Mouse (Mus musculus) embryo, embryonic 10 days (tissue): Measurements from ENCODE around the gene Nhs.

Experiments used
- DNase-seq: peaks from one replicate; pipeline ENCODE4 v3.0.0-alpha.2; 2015; ENCODE audit warnings: low spot score

Gene Nhs

GRCm38 (mm10) chrX:162159637-162160611 lies at the start of gene Nhs:
TSS of gene Nhs (minus strand) at chrX:162159730.
- peak; percentile 80 for DNase-seq

- no peak for DNase-seq
These were observed 46.9 kb upstream of the Nhs start for GRCm38 (mm10) chrX:162206350-162206884.

- peak; percentile 62 for DNase-seq
These were observed 540 bp downstream of the Nhs start for GRCm38 (mm10) chrX:162158743-162159636.

GRCm38 (mm10) chrX:162158142-162158541 lies 1.4 kb downstream of the Nhs start:
- no peak for DNase-seq

- DNase-seq: no peak
These were observed 21.7 kb downstream of the Nhs start for GRCm38 (mm10) chrX:162137807-162138206.

GRCm38 (mm10) chrX:162113257-162113656 lies 46.3 kb downstream of the Nhs start:
- no peak for DNase-seq

- no peak for DNase-seq
These were observed 56.6 kb downstream of the Nhs start for GRCm38 (mm10) chrX:162102802-162103434.

GRCm38 (mm10) chrX:162098364-162098763 lies 61.2 kb downstream of the Nhs start:
- DNase-seq: no peak

- DNase-seq: no peak
These were observed 72.2 kb downstream of the Nhs start for GRCm38 (mm10) chrX:162087291-162087690.

- no peak for DNase-seq
These were observed 73.7 kb downstream of the Nhs start for GRCm38 (mm10) chrX:162085897-162086200.

- DNase-seq: no peak
These were observed 74.3 kb downstream of the Nhs start for GRCm38 (mm10) chrX:162085062-162085896.

- DNase-seq: no peak
These were observed 96.4 kb downstream of the Nhs start for GRCm38 (mm10) chrX:162063164-162063563.

GRCm38 (mm10) chrX:162055635-162056034 lies 103.9 kb downstream of the Nhs start:
- DNase-seq: no peak

GRCm38 (mm10) chrX:162053566-162053965 lies 106.0 kb downstream of the Nhs start:
- DNase-seq: no peak

GRCm38 (mm10) chrX:162052534-162052933 lies 107.0 kb downstream of the Nhs start:
- no peak for DNase-seq

GRCm38 (mm10) chrX:162049616-162050015 lies 109.9 kb downstream of the Nhs start:
- no peak for DNase-seq

- DNase-seq: no peak
These were observed 114.0 kb downstream of the Nhs start for GRCm38 (mm10) chrX:162045527-162045926.

- DNase-seq: no peak
These were observed 115.4 kb downstream of the Nhs start for GRCm38 (mm10) chrX:162044109-162044508.

- peak; percentile 61 for DNase-seq
These were observed 134.1 kb downstream of the Nhs start for GRCm38 (mm10) chrX:162025210-162025953.

GRCm38 (mm10) chrX:162021724-162022123 lies 137.8 kb downstream of the Nhs start:
- no peak for DNase-seq
